Mouse (Mus musculus): ENCODE measurements around the gene Gm21800. TPM values are rescaled to one million over a fixed set of nuclear protein-coding genes. Genes with fewer than 3 reads are reported as not detected.
"Not testable (repeated sequence)": the region's sequence is repeated elsewhere in the genome, so short reads cannot be mapped to it uniquely, and the experiment has no call there.

Gene Gm21800
- not detected in 2 replicates for polyA plus RNA-seq (2015; fragmentation: Nextera tagmentation; extraction: Ambion mirVana)

DNA sequence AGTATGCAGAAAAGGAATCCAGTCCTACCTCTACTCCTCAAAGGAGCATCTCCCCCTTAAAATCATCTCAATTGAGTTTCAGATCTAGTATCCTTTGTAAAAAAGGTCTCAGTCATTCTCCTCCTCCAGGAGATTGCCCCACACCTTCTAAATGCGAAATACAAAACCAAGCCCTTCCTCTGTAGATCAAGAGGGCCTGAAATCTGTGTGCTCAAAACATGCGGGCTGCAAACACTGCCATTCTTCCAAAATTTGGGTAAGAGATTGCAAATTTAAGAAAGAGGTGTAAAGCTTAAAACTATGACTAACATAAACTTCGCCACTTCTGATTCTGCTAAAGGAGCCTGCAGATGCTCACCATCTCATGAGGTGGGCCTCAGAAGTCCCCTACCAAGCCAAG is at the start of gene Gm21800:
Gm21800 (plus strand) TSS at position 301 of the 400 bp plus-strand sequence.
- WGBS: 62% methylated on average over 2 of the region's 3 CpGs

More for the DNA sequence above, at the start of gene Gm21800:
- H3K4me3 ChIP-seq; ATAC-seq (ENCODE audit: low FRiP score, low read depth); H3K27me3 ChIP-seq; H3K4me2 ChIP-seq (replicated peaks); H3K36me3 ChIP-seq; H3K27ac ChIP-seq; H3K4me1 ChIP-seq; H3K9me3 ChIP-seq; H3K9ac ChIP-seq: not testable (repeated sequence)
